Mouse (Mus musculus): ENCODE measurements around the gene Fryl.

DNA sequence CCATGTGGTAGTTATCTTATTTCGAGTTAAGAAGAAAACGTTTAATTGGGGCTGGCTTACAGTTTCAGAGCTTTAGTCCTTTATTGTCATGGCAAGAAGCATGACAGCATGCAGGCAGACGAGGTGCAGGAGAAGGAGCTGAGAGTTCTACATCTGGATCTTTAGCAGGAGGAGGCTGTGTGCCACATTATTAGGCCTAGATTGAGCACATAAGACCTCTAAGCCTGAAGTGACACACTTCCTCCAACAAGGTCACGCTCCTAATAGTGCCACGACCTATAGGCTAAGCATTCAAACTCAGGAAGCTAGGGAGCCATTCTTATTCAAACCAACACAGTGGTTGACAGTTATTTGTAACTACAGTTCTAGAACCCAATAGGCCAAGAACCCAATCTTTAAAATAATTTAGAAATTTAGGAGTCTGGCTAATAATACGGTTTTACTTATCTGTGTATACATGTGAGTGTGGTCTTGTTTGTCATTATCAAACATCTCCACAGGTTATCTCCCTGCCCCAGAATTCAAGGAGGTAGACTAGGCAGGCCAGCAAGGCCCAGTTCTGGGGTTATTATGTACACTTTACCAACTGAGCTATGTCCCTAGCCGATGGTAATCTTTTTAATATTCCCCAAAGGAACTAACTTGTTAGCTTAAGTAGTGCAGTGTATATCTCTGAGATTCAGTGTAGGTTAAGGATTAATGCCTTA is 45.3 kb upstream of the Fryl start:
- no peak for TF ChIP-seq POLR2A (IDR thresholded peaks at IDR 0.05; ENCODE audit: borderline replicate concordance, control insufficient read depth, low read depth, low read length)
- no peak for TF ChIP-seq CTCF (IDR thresholded peaks at IDR 0.05; ENCODE audit: control insufficient read depth, insufficient read depth, low read length)

Data from bone marrow, adult 2 months (tissue).